Mouse (Mus musculus) hindbrain, embryonic 10.5 days (tissue): ENCODE data around the gene Irx2. TPM values are rescaled to one million over a fixed set of nuclear protein-coding genes. Genes with fewer than 3 reads are reported as not detected.

Experiments used
- DNase-seq: peaks from one replicate; pipeline ENCODE4 v3.0.0-alpha.2; 2017; ENCODE audit warnings: low spot score
- H3K27ac ChIP-seq: fragments of 300-500 bp; sonication (generic); 2 replicates; pipeline ENCODE4 v1.5.1; 2016; ENCODE audit warnings: mild to moderate bottlenecking, moderate library complexity
- H3K27me3 ChIP-seq: fragments of 300-500 bp; sonication (generic); 2 replicates; pipeline ENCODE4 v1.6.1; 2016; ENCODE audit warnings: mild to moderate bottlenecking; ENCODE audit not compliant: poor library complexity, insufficient read depth, severe bottlenecking
- H3K36me3 ChIP-seq: fragments of 300-500 bp; sonication (generic); 2 replicates; pipeline ENCODE4 v1.6.1; 2016; ENCODE audit warnings: mild to moderate bottlenecking, moderate library complexity
- H3K4me1 ChIP-seq: fragments of 300-500 bp; sonication (generic); replicated peaks from 2 replicates; pipeline ENCODE4 v1.6.1; 2016; ENCODE audit warnings: mild to moderate bottlenecking
- H3K4me3 ChIP-seq: fragments of 300-500 bp; sonication (generic); 2 replicates; pipeline ENCODE4 v1.5.1; 2016; ENCODE audit warnings: mild to moderate bottlenecking, moderate library complexity
- H3K9me3 ChIP-seq: fragments of 300-500 bp; sonication (generic); 2 replicates; pipeline ENCODE4 v1.6.1; 2016; ENCODE audit warnings: mild to moderate bottlenecking, moderate library complexity
- WGBS: fragments of 180-500 bp; shearing (Covaris S2); methylation state at CpG from one replicate; pipeline ENCODE4 v1.1.7; 2016; 5-methylcytosine and 5-hydroxymethylcytosine counted together
- polyA plus RNA-seq: library from polyadenylated mRNA; unstranded; fragments of >200 nt; fragmentation: Nextera tagmentation; extraction: Ambion mirVana; gene quantifications from 2 replicates; pipeline ENCODE4 v1.2.1, GENCODE M21; 2016

Irx2 gene
- polyA plus RNA-seq, 1 experiment from 2014 or later: 50.5 TPM

- H3K4me3 ChIP-seq: peak overlapping the region; percentile 91
- WGBS: under 1% methylated on average over 85 of the region's 88 CpGs
- DNase-seq: peak; percentile 72
- H3K4me1 ChIP-seq: peaks cover 93% of the 10 kb centered on the region
- H3K27me3 ChIP-seq: peaks cover 97% of the 10 kb centered on the region
- peaks cover 30% of the 10 kb centered on the region for H3K36me3 ChIP-seq
- H3K9me3 ChIP-seq: no peaks in the 10 kb centered on the region
- peak overlapping the region; percentile 98 for H3K27ac ChIP-seq
Observed at GRCm38 (mm10) chr13:72628935-72629631, 463 bp downstream of the Irx2 start.

- peaks cover 93% of the 10 kb centered on the region for H3K4me1 ChIP-seq
- peak overlapping the region; percentile 98 for H3K27ac ChIP-seq
- under 1% methylated on average over 13 of the region's 13 CpGs for WGBS
- peaks cover 30% of the 10 kb centered on the region for H3K36me3 ChIP-seq
- DNase-seq: peak; percentile 57
- no peaks in the 10 kb centered on the region for H3K9me3 ChIP-seq
- H3K4me3 ChIP-seq: peak overlapping the region; percentile 91
- H3K27me3 ChIP-seq: peaks cover 98% of the 10 kb centered on the region
Observed at GRCm38 (mm10) chr13:72629806-72630205, 1.2 kb downstream of the Irx2 start.

GRCm38 (mm10) chr13:72630501-72631372, 2.1 kb downstream of the Irx2 start:
- Histone ChIP-seq H3K27me3 (peaks cover 99% of the 10 kb centered on the region), H3K9me3 (no peaks in the 10 kb centered on the region), H3K4me3 (peak overlapping the region; percentile 91), H3K27ac (peak overlapping the region; percentile 98), H3K4me1 (peaks cover 95% of the 10 kb centered on the region), H3K36me3 (peaks cover 30% of the 10 kb centered on the region)
- WGBS: 2% methylated on average over 60 of the region's 60 CpGs
- peak; percentile 56 for DNase-seq

DNA sequence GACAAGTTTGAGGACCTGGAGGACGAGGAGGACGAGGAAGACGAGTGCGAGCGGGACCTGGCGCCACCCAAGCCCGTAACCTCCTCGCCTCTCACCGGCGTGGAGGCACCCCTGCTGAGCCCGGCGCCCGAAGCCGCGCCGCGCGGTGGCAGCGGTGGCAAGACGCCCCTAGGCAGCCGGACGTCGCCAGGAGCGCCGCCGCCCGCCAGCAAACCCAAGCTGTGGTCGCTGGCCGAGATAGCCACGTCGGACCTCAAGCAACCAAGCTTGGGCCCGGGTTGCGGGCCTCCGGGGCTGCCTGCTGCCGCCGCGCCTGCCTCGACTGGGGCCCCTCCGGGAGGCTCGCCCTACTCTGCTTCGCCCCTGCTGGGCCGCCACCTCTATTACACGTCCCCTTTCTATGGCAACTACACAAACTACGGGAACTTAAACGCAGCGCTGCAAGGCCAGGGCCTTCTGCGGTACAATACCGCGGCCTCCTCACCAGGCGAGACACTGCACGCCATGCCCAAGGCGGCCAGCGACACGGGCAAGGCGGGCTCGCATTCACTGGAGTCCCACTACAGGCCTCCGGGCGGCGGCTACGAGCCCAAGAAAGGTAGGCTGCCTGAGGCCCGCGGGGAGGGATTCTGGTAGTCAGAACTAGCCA, 2.9 kb downstream of the Irx2 start:
- H3K4me3 ChIP-seq: peak overlapping the region; percentile 91
- WGBS: 1% methylated on average over 62 of the region's 62 CpGs
- DNase-seq: peak; percentile 69
- H3K36me3 ChIP-seq: peaks cover 30% of the 10 kb centered on the region
- peak overlapping the region; percentile 98 for H3K27ac ChIP-seq
- H3K9me3 ChIP-seq: no peaks in the 10 kb centered on the region
- H3K27me3 ChIP-seq: peaks cover 99% of the 10 kb centered on the region
- H3K4me1 ChIP-seq: peaks cover 96% of the 10 kb centered on the region

DNA sequence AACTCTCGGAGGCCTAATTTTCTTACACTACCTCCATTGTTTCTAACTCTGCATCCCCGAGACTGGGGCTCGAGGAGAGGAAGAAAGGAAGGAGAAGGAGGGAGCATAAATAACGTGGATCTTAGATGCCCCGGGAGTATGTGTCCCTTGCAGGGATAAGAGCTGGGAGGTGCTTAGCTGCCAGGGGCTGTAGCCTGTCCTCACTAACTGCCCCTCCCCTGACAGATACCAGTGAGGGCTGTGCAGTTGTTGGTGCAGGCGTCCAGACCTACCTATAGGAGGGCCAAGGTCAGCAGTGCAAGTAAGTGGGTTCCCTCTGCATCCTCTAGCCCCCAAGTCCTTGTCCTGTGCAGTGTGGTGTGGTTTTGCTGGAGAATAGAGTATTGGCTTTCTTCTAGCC, 3.7 kb downstream of the Irx2 start:
- Histone ChIP-seq H3K4me1 (peaks cover 96% of the 10 kb centered on the region), H3K36me3 (peaks cover 30% of the 10 kb centered on the region), H3K27me3 (peaks cover 97% of the 10 kb centered on the region), H3K9me3 (no peaks in the 10 kb centered on the region), H3K27ac (peak overlapping the region; percentile 98), H3K4me3 (peak overlapping the region; percentile 91)
- no peak for DNase-seq
- 4% methylated on average over 6 of the region's 6 CpGs for WGBS

GRCm38 (mm10) chr13:72633097-72633496, 4.5 kb downstream of the Irx2 start:
- Histone ChIP-seq H3K9me3 (no peaks in the 10 kb centered on the region), H3K27ac (peak overlapping the region; percentile 98), H3K4me3 (peak overlapping the region; percentile 91), H3K36me3 (peaks cover 30% of the 10 kb centered on the region), H3K27me3 (peaks cover 97% of the 10 kb centered on the region), H3K4me1 (peaks cover 96% of the 10 kb centered on the region)
- 29% methylated on average over 2 of the region's 2 CpGs for WGBS
- DNase-seq: no peak

- Histone ChIP-seq H3K27ac (peak overlapping the region; percentile 76), H3K27me3 (peaks cover 98% of the 10 kb centered on the region), H3K4me3 (peak overlapping the region; percentile 91), H3K36me3 (peaks cover 30% of the 10 kb centered on the region), H3K9me3 (no peaks in the 10 kb centered on the region), H3K4me1 (peaks cover 97% of the 10 kb centered on the region)
- WGBS: 9% methylated on average over 7 of the region's 7 CpGs
- no peak for DNase-seq
Observed at GRCm38 (mm10) chr13:72634752-72635315, 6.2 kb downstream of the Irx2 start.

DNA sequence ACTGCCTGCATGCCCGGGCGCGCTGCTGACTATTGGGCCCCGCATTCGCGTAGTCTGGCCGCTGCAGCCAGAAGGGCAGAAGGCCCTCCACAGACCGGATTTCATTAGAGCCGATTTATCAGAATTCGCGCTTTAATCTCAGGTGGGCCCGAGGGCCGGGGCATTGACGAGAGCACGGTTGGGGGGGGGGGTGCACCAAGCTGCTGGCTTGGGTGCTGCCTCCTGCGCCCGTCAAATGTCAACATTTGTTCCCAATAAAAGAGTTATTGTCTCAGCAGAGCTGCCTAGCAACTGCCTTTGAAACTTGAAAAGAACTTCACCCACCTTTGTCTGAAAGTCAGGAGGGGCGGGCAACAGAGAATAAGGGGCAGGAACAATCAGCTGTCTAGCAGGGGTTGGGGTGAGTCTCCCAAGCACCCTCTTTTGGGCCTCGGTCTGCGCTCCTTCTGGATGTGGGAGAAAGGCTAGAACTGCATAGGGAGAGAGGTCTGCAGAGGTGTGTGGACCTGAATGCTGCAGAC, 7.8 kb downstream of the Irx2 start:
- H3K4me1 ChIP-seq: peaks cover 91% of the 10 kb centered on the region
- H3K36me3 ChIP-seq: peaks cover 19% of the 10 kb centered on the region
- H3K9me3 ChIP-seq: no peaks in the 10 kb centered on the region
- H3K27ac ChIP-seq: peak overlapping the region; percentile 76
- 1% methylated on average over 20 of the region's 20 CpGs for WGBS
- peak; percentile 66 for DNase-seq
- peak overlapping the region; percentile 91 for H3K4me3 ChIP-seq
- peaks cover 98% of the 10 kb centered on the region for H3K27me3 ChIP-seq

- DNase-seq: no peak
- 4% methylated on average over 3 of the region's 3 CpGs for WGBS
- no peaks in the 10 kb centered on the region for H3K9me3 ChIP-seq
- H3K27ac ChIP-seq: no peak overlapping the region
- peaks cover 80% of the 10 kb centered on the region for H3K4me1 ChIP-seq
- H3K36me3 ChIP-seq: peaks cover 8% of the 10 kb centered on the region
- H3K4me3 ChIP-seq: no peak overlapping the region
- H3K27me3 ChIP-seq: peaks cover 98% of the 10 kb centered on the region
Observed at GRCm38 (mm10) chr13:72637536-72637935, 8.9 kb downstream of the Irx2 start.

DNA sequence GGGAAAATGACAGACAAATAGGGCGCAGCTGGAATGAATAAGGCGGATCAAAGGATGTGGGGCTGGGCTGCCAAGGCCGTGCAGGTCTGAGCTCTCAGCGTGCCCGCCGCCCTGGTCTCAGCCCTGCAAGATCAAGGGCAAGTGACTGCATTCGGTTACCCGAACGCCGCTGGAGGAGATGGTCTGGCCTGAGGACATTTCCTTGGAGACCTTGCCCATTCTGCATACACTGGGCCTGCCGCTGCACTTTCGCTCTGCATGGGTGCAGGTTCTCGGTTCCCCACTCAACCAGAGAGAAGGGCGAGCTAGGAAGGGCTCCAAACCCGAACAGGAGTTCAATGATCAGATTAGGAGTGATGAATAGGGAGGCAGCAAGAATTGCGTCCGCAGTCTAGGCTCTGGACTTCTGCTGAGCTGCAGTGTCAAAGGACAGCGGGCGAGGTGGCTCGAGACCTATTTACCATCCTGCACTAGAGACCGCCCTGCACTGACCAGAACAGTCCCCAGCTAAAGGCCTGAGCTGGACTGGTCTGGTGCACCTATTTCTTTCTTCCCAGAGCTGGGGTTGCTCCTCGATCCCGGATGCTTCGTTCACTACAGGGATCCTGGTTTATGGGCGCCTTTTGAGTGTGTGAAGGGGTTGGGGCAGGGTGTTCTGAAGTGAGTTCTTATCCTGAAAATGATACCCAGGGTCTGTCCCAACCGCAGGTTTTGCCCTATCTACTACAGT, 9.9 kb downstream of the Irx2 start:
- WGBS: 2% methylated on average over 26 of the region's 26 CpGs
- H3K9me3 ChIP-seq: no peaks in the 10 kb centered on the region
- H3K4me1 ChIP-seq: peaks cover 71% of the 10 kb centered on the region
- peak overlapping the region; percentile 82 for H3K27ac ChIP-seq
- peaks cover 98% of the 10 kb centered on the region for H3K27me3 ChIP-seq
- peak overlapping the region; percentile 54 for H3K4me3 ChIP-seq
- peak; percentile 60 for DNase-seq
- no peaks in the 10 kb centered on the region for H3K36me3 ChIP-seq

DNA sequence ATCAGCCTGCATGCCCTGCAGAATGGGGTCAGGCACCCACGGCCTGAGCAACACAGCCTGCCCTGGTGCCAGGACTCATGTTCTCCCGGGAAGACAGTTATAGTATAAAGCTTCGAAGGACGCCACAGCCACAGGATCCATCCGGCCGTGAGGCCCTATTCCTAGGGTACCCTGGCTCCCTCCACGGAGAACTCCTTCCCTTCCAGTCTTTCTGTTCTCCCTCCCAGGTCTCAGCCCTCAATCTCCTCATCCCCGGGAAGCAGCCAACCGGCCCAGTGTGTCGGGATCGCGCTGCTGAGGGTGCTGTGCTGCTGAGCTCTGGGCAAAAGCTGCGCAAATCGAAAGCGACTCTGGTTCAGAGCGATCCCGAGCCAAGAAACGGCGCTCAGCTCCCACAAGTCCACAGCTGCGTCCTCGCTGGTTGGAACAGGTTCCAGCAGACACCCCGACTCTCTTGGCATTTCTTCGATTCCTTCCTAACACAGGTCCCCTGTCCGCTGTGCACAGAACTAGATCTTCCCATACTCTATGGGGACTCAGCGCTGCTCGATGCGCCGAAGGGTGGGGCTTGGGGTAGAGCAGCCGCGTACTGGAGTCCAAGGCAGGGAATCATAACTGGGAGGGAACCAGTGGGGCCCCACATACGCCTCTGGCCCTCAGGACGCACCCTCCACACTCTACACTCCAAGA, 11.0 kb downstream of the Irx2 start:
- peak; percentile 66 for DNase-seq
- Histone ChIP-seq H3K27me3 (peaks cover 93% of the 10 kb centered on the region), H3K36me3 (no peaks in the 10 kb centered on the region), H3K9me3 (no peaks in the 10 kb centered on the region), H3K4me1 (peaks cover 61% of the 10 kb centered on the region), H3K27ac (peak overlapping the region; percentile 82), H3K4me3 (peak overlapping the region; percentile 54)
- 1% methylated on average over 32 of the region's 32 CpGs for WGBS
